Mouse (Mus musculus) kidney, adult 9 months (tissue): ENCODE measurements around the gene Cyp3a13.
"Not testable (repeated sequence)": the region's sequence is repeated elsewhere in the genome, so short reads cannot be mapped to it uniquely, and the experiment has no call there.

ENCODE experiments used
- DNase-seq: peaks from one replicate; pipeline ENCODE4 v3.0.0; 2022

Gene Cyp3a13

GRCm38 (mm10) chr5:137921532-137921931, at the start of gene Cyp3a13:
Gene Cyp3a13 (minus strand): TSS chr5:137921619.
- no peak for DNase-seq

- no peak for DNase-seq
Measured at GRCm38 (mm10) chr5:137966492-137966891, 45.1 kb upstream of the Cyp3a13 start.

GRCm38 (mm10) chr5:137962945-137963344, 41.5 kb upstream of the Cyp3a13 start, which contains the start of gene Gjc3:
Gene Gjc3 (minus strand): TSS chr5:137963098.
- no peak for DNase-seq

GRCm38 (mm10) chr5:137956404-137956803, 35.0 kb upstream of the Cyp3a13 start:
- DNase-seq = no peak

GRCm38 (mm10) chr5:137951218-137951617, 29.8 kb upstream of the Cyp3a13 start:
- DNase-seq = peak; percentile 60

GRCm38 (mm10) chr5:137947303-137947702, 25.9 kb upstream of the Cyp3a13 start:
- DNase-seq = no peak

- DNase-seq = no peak
Measured at GRCm38 (mm10) chr5:137943133-137943532, 21.7 kb upstream of the Cyp3a13 start.

GRCm38 (mm10) chr5:137940948-137941347, 19.5 kb upstream of the Cyp3a13 start:
- no peak for DNase-seq

GRCm38 (mm10) chr5:137937238-137937637, 15.8 kb upstream of the Cyp3a13 start:
- DNase-seq = no peak

- DNase-seq = no peak
Measured at GRCm38 (mm10) chr5:137936486-137936885, 15.1 kb upstream of the Cyp3a13 start.

GRCm38 (mm10) chr5:137933934-137934333, 12.5 kb upstream of the Cyp3a13 start:
- DNase-seq = not testable (repeated sequence)

- no peak for DNase-seq
Measured at GRCm38 (mm10) chr5:137928439-137928838, 7.0 kb upstream of the Cyp3a13 start.

- peak; percentile 64 for DNase-seq
Measured at GRCm38 (mm10) chr5:137922171-137922570, 752 bp upstream of the Cyp3a13 start.

- peak; percentile 95 for DNase-seq
Measured at GRCm38 (mm10) chr5:137915550-137915949, 5.9 kb downstream of the Cyp3a13 start.

GRCm38 (mm10) chr5:137914508-137914907, 6.9 kb downstream of the Cyp3a13 start:
- DNase-seq = no peak

GRCm38 (mm10) chr5:137909564-137910262, 11.7 kb downstream of the Cyp3a13 start:
- no peak for DNase-seq

- DNase-seq = no peak
Measured at GRCm38 (mm10) chr5:137897812-137898211, 23.6 kb downstream of the Cyp3a13 start.

- DNase-seq = peak; percentile 15
Measured at GRCm38 (mm10) chr5:137892954-137893353, 28.5 kb downstream of the Cyp3a13 start.

GRCm38 (mm10) chr5:137887666-137888065, 33.8 kb downstream of the Cyp3a13 start:
- no peak for DNase-seq

GRCm38 (mm10) chr5:137885894-137886293, 35.5 kb downstream of the Cyp3a13 start:
- DNase-seq = peak; percentile 68

GRCm38 (mm10) chr5:137883345-137883744, 38.1 kb downstream of the Cyp3a13 start:
- no peak for DNase-seq

GRCm38 (mm10) chr5:137882922-137883321, 38.5 kb downstream of the Cyp3a13 start:
- no peak for DNase-seq

GRCm38 (mm10) chr5:137877860-137878259, 43.6 kb downstream of the Cyp3a13 start:
- peak; percentile 26 for DNase-seq

GRCm38 (mm10) chr5:137875054-137875453, 46.4 kb downstream of the Cyp3a13 start:
- DNase-seq = no peak

GRCm38 (mm10) chr5:137872381-137872702, 49.1 kb downstream of the Cyp3a13 start:
- DNase-seq = not testable (repeated sequence)
